Mouse (Mus musculus): Measurements from ENCODE around the gene Timm8a2.

DNA sequence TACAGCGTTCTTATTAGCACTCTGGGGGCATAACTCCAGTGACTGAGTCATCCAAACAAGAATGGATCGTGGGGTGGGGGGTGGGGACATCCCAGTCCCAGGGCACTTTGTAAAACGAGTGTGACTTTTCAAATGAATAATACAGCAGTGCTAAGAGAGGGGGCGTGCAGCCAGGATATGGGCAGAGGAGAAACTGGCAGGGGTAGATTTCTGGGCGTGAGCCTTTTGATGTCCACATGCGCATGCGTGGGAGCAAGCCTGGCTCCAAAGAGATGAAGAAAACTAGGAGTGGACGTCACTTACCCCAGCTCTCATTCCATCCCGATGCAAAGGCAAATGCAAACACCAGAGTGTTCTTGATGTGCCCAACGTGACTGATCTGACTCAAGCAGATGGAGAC is 39.9 kb downstream of the Timm8a2 start:
- no peak for TF ChIP-seq CTCF (IDR thresholded peaks at IDR 0.05; ENCODE audit: control insufficient read depth, insufficient read depth, insufficient read length)
- TF ChIP-seq MAX (IDR thresholded peaks at IDR 0.05): no peak
- no peak for TF ChIP-seq MYOG (IDR thresholded peaks at IDR 0.05; ENCODE audit: control insufficient read depth, extremely low read depth, insufficient read length)
- TF ChIP-seq CEBPB (IDR thresholded peaks at IDR 0.05; ENCODE audit: low read depth): no peak
- TF ChIP-seq USF1 (IDR thresholded peaks at IDR 0.05; ENCODE audit: low read depth): no peak
- TF ChIP-seq MYOD1 (IDR thresholded peaks at IDR 0.05; ENCODE audit: control insufficient read depth, insufficient read length, low read depth): no peak
- no peak for TF ChIP-seq FOSL1 (IDR thresholded peaks at IDR 0.05; ENCODE audit: insufficient read depth, low read length, poor library complexity, severe bottlenecking)

Data from C2C12 (cell line).